In genomic region chr14:41278505-41278904, GRCm38 (mm10) we compare ENCODE assay signal across 19 mouse cellular contexts. TPM values are rescaled to one million over a fixed set of nuclear protein-coding genes. Genes with fewer than 3 reads are reported as not detected.
"Had no signal": no experiment of that assay in that cellular context is flagged by ENCODE, and none has a peak within 500 bp of the region (broad histone marks: within the 10 kb centered on the region; RNA-seq: fewer than 3 reads in every experiment).

TSS of gene Gm2832 (plus strand) at chr14:41278805.

RNA-seq across cellular contexts. Expression of gene Gm2832, which starts in this region (rescaled TPM):
- polyA plus RNA-seq: limb, embryonic 11.5 days; limb, embryonic 12.5 days; limb, embryonic 15.5 days; liver, adult 2 months; liver, embryonic 11.5 days; liver, embryonic 12.5 days; liver, embryonic 13.5 days; liver, embryonic 14.5 days; liver, embryonic 15.5 days; liver, embryonic 16.5 days; liver, postnatal 0 days; lung, adult 2 months; lung, embryonic 15.5 days; lung, embryonic 16.5 days; macrophage; midbrain, embryonic 11.5 days; midbrain, embryonic 12.5 days; myocyte; neural tube, embryonic 11.5 days had no signal
